Mouse (Mus musculus): ENCODE measurements around the gene Kin. TPM values are rescaled to one million over a fixed set of nuclear protein-coding genes. Genes with fewer than 3 reads are reported as not detected.

Gene Kin
- polyA plus RNA-seq, 1 experiment from 2014 or later = 44.1 TPM

- Histone ChIP-seq H3K9me3 (ENCODE audit: control insufficient read depth, low read length) (no peaks in the 10 kb centered on the region), H3K4me2 (replicated peaks; ENCODE audit: low read depth, low read length) (no peak overlapping the region), H3K4me1 (replicated peaks; ENCODE audit: control insufficient read depth, insufficient read depth, low read length) (no peaks in the 10 kb centered on the region), H3K27ac (ENCODE audit: low read depth, low read length) (no peak overlapping the region), H3K36me3 (ENCODE audit: control insufficient read depth, insufficient read depth, low read length) (no peaks in the 10 kb centered on the region), H3K9ac (ENCODE audit: low read depth, low read length) (no peak overlapping the region), H3K27me3 (ENCODE audit: control insufficient read depth, insufficient read depth, low read length) (no peaks in the 10 kb centered on the region), H3K4me3 (ENCODE audit: low read depth, low read length) (no peak overlapping the region)
- WGBS = 95% methylated on average over 4 of the region's 4 CpGs
- DNase-seq (ENCODE audit: low spot score) (no peak), ATAC-seq (ENCODE audit: low FRiP score) (no peak)
Measured at GRCm38 (mm10) chr2:10126122-10126521, 45.7 kb downstream of the Kin start.

DNA sequence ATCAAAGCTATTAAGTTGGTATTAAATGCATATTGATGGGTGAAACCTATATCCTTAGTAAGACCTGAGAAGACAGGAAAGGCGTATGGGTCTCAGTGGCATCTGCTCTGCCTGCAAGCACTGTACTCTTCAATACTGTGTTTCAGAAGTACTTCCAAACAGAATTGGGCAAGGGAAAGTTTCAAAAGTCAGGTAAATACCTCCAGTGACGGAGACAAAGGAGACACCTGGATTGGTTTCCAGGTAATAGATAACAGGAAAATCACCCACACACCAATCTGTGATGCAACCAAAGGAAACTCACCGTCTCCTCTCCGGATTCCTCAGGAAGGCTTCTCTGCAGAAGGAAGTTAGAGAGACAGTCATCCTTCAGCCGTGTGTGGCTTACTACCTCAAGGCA, 47.1 kb downstream of the Kin start:
- ATAC-seq (ENCODE audit: low FRiP score) (no peak), DNase-seq (ENCODE audit: low spot score) (no peak)
- H3K9me3 ChIP-seq (ENCODE audit: control insufficient read depth, low read length) = no peaks in the 10 kb centered on the region
- 96% methylated on average over 5 of the region's 5 CpGs for WGBS
- H3K4me1 ChIP-seq (replicated peaks; ENCODE audit: control insufficient read depth, insufficient read depth, low read length) = no peaks in the 10 kb centered on the region
- no peak overlapping the region for H3K4me2 ChIP-seq (replicated peaks; ENCODE audit: low read depth, low read length)
- no peaks in the 10 kb centered on the region for H3K36me3 ChIP-seq (ENCODE audit: control insufficient read depth, insufficient read depth, low read length)
- H3K27ac ChIP-seq (ENCODE audit: low read depth, low read length) = no peak overlapping the region
- H3K4me3 ChIP-seq (ENCODE audit: low read depth, low read length) = no peak overlapping the region
- H3K27me3 ChIP-seq (ENCODE audit: control insufficient read depth, insufficient read depth, low read length) = no peaks in the 10 kb centered on the region
- H3K9ac ChIP-seq (ENCODE audit: low read depth, low read length) = no peak overlapping the region

DNA sequence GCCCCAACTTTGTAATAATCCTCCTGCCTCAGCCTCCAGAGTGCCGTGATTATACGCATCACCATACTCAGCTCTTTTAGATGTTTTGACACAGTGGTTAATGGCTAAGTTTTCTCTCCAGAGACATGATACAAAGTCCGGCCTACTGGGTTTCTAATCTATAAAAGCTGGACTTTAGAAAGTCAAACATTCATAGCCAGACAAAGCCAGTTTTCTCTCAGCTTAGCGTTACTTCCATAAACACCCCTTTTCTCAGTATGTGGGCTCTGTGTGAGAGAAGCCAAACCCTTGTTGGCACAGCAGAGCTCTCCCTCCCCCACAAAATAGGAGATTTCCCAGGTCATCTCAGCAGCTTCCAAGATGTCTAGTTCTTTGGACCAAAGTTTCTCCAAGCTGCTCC, 48.2 kb downstream of the Kin start:
- Histone ChIP-seq H3K27me3 (ENCODE audit: control insufficient read depth, insufficient read depth, low read length) (no peaks in the 10 kb centered on the region), H3K4me3 (ENCODE audit: low read depth, low read length) (no peak overlapping the region), H3K4me2 (replicated peaks; ENCODE audit: low read depth, low read length) (no peak overlapping the region), H3K9ac (ENCODE audit: low read depth, low read length) (no peak overlapping the region), H3K9me3 (ENCODE audit: control insufficient read depth, low read length) (no peaks in the 10 kb centered on the region), H3K4me1 (replicated peaks; ENCODE audit: control insufficient read depth, insufficient read depth, low read length) (no peaks in the 10 kb centered on the region), H3K36me3 (ENCODE audit: control insufficient read depth, insufficient read depth, low read length) (no peaks in the 10 kb centered on the region), H3K27ac (ENCODE audit: low read depth, low read length) (no peak overlapping the region)
- 90% methylated on average over 4 of the region's 4 CpGs for WGBS
- ATAC-seq (ENCODE audit: low FRiP score) = no peak
- DNase-seq (ENCODE audit: low spot score) = no peak

- DNase-seq (ENCODE audit: low spot score) (no peak), ATAC-seq (ENCODE audit: low FRiP score) (no peak)
- H3K9me3 ChIP-seq (ENCODE audit: control insufficient read depth, low read length) = no peaks in the 10 kb centered on the region
- no peak overlapping the region for H3K4me3 ChIP-seq (ENCODE audit: low read depth, low read length)
- H3K9ac ChIP-seq (ENCODE audit: low read depth, low read length) = no peak overlapping the region
- WGBS = 68% methylated on average over 8 of the region's 8 CpGs
- no peaks in the 10 kb centered on the region for H3K27me3 ChIP-seq (ENCODE audit: control insufficient read depth, insufficient read depth, low read length)
- H3K4me2 ChIP-seq (replicated peaks; ENCODE audit: low read depth, low read length) = no peak overlapping the region
- H3K36me3 ChIP-seq (ENCODE audit: control insufficient read depth, insufficient read depth, low read length) = no peaks in the 10 kb centered on the region
- H3K27ac ChIP-seq (ENCODE audit: low read depth, low read length) = no peak overlapping the region
- no peaks in the 10 kb centered on the region for H3K4me1 ChIP-seq (replicated peaks; ENCODE audit: control insufficient read depth, insufficient read depth, low read length)
Measured at GRCm38 (mm10) chr2:10130341-10130990, 50.1 kb downstream of the Kin start.

DNA sequence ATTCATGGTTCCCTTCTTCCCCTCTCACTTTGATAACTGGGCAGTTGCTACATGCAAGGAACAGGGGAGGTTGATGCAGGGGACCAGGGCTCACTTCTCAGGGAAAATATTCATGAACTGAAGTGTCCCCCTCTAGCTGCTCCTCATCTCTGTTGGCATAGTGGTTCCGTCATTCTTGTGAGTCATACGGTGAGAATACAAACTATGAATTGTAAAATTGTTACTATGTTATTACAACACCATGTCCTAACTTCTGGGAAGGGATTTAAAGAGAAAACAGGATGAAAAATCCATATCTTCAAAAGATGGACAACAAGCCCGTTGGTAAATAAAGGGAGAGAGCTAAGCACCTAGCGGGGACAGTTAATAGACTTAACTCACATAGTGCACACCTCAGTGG, 50.9 kb downstream of the Kin start, which contains the start of gene Itih2:
Itih2 (minus strand) TSS at position 101 of the 400 bp plus-strand sequence.
- H3K36me3 ChIP-seq (ENCODE audit: control insufficient read depth, insufficient read depth, low read length) = no peaks in the 10 kb centered on the region
- WGBS = 92% methylated on average over 4 of the region's 4 CpGs
- no peaks in the 10 kb centered on the region for H3K27me3 ChIP-seq (ENCODE audit: control insufficient read depth, insufficient read depth, low read length)
- ATAC-seq (ENCODE audit: low FRiP score) (no peak), DNase-seq (ENCODE audit: low spot score) (no peak)
- no peak within 1 kb of the TSS for H3K4me3 ChIP-seq (ENCODE audit: low read depth, low read length)
- H3K9me3 ChIP-seq (ENCODE audit: control insufficient read depth, low read length) = no peaks in the 10 kb centered on the region
- no peak within 1 kb of the TSS for H3K4me2 ChIP-seq (replicated peaks; ENCODE audit: low read depth, low read length)
- H3K4me1 ChIP-seq (replicated peaks; ENCODE audit: control insufficient read depth, insufficient read depth, low read length) = no peaks in the 10 kb centered on the region
- no peak within 1 kb of the TSS for H3K9ac ChIP-seq (ENCODE audit: low read depth, low read length)
- H3K27ac ChIP-seq (ENCODE audit: low read depth, low read length) = no peak within 1 kb of the TSS

DNA sequence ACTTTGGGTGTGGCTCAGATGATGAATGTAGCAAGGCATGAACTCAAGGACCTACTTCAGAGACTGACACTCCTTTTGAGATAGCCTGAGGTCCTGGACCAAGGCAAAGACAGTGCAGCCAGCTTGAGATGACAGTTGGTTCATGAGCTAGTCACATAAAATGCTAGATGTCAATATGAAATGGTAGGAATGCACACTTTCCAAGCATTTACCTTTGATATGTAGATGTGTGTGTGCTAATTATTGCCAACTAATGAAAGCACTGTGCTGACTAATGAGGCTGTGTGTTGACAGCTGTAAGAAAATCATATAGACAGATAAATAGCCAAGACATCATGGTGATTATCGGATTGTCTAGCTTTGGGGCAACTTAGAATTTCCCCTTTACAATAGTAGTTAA, 51.7 kb downstream of the Kin start:
- H3K27me3 ChIP-seq (ENCODE audit: control insufficient read depth, insufficient read depth, low read length) = no peaks in the 10 kb centered on the region
- no peaks in the 10 kb centered on the region for H3K36me3 ChIP-seq (ENCODE audit: control insufficient read depth, insufficient read depth, low read length)
- H3K4me1 ChIP-seq (replicated peaks; ENCODE audit: control insufficient read depth, insufficient read depth, low read length) = no peaks in the 10 kb centered on the region
- WGBS = 81% methylated on average over 1 of the region's 1 CpGs
- H3K9me3 ChIP-seq (ENCODE audit: control insufficient read depth, low read length) = no peaks in the 10 kb centered on the region
- ATAC-seq (ENCODE audit: low FRiP score) (no peak), DNase-seq (ENCODE audit: low spot score) (no peak)
- H3K9ac ChIP-seq (ENCODE audit: low read depth, low read length) = no peak overlapping the region
- no peak overlapping the region for H3K27ac ChIP-seq (ENCODE audit: low read depth, low read length)
- no peak overlapping the region for H3K4me2 ChIP-seq (replicated peaks; ENCODE audit: low read depth, low read length)
- H3K4me3 ChIP-seq (ENCODE audit: low read depth, low read length) = no peak overlapping the region

DNA sequence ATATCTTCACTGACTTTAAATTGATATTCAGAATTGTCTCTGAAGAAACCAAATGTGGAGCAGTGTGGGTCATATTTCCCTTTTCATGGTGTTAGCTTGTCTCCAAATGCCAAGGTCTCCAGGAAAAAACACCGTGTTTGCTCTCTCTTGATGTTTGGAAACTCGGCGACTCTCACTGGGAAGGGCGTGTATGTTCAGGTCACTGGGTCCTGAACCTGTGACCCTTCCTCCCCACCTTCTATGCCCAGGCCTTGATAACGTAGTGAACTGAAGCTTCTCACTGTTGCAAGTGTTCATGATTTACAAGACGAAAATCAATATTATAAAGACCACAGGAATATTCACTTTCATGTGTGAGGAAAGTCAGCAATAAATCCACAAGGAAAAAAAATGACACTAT, 53.5 kb downstream of the Kin start:
- Histone ChIP-seq H3K4me2 (replicated peaks; ENCODE audit: low read depth, low read length) (no peak overlapping the region), H3K36me3 (ENCODE audit: control insufficient read depth, insufficient read depth, low read length) (no peaks in the 10 kb centered on the region), H3K4me1 (replicated peaks; ENCODE audit: control insufficient read depth, insufficient read depth, low read length) (no peaks in the 10 kb centered on the region), H3K27ac (ENCODE audit: low read depth, low read length) (no peak overlapping the region), H3K9me3 (ENCODE audit: control insufficient read depth, low read length) (no peaks in the 10 kb centered on the region), H3K4me3 (ENCODE audit: low read depth, low read length) (no peak overlapping the region), H3K9ac (ENCODE audit: low read depth, low read length) (no peak overlapping the region), H3K27me3 (ENCODE audit: control insufficient read depth, insufficient read depth, low read length) (no peaks in the 10 kb centered on the region)
- ATAC-seq (ENCODE audit: low FRiP score) = no peak
- no peak for DNase-seq (ENCODE audit: low spot score)
- 62% methylated on average over 6 of the region's 6 CpGs for WGBS

GRCm38 (mm10) chr2:10137320-10137719, 56.9 kb downstream of the Kin start:
- no peak for ATAC-seq (ENCODE audit: low FRiP score)
- no peaks in the 10 kb centered on the region for H3K27me3 ChIP-seq (ENCODE audit: control insufficient read depth, insufficient read depth, low read length)
- WGBS = 87% methylated on average over 2 of the region's 2 CpGs
- no peaks in the 10 kb centered on the region for H3K36me3 ChIP-seq (ENCODE audit: control insufficient read depth, insufficient read depth, low read length)
- no peak for DNase-seq (ENCODE audit: low spot score)
- H3K9ac ChIP-seq (ENCODE audit: low read depth, low read length) = no peak overlapping the region
- no peaks in the 10 kb centered on the region for H3K9me3 ChIP-seq (ENCODE audit: control insufficient read depth, low read length)
- H3K4me3 ChIP-seq (ENCODE audit: low read depth, low read length) = no peak overlapping the region
- no peak overlapping the region for H3K27ac ChIP-seq (ENCODE audit: low read depth, low read length)
- H3K4me2 ChIP-seq (replicated peaks; ENCODE audit: low read depth, low read length) = no peak overlapping the region
- H3K4me1 ChIP-seq (replicated peaks; ENCODE audit: control insufficient read depth, insufficient read depth, low read length) = no peaks in the 10 kb centered on the region

DNA sequence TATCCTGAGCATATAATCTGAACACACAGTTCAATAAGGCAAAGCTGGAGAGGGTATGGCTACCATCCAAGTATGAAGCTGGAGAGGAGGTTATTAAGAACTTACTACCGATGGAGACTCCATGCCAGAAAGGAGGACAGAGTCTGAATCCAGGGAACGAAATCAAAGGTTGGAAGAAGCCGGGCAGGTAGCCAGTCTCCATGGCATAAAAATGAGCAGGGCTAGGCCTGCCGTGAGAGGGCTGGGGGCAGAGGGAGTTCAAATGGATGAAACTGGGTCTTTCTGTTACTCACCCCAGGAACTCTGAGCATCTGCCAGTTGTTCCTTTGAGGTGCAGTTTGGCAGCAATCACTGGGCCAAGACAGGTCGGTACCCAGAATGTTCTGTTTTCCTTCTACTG, 60.1 kb downstream of the Kin start:
- Histone ChIP-seq H3K9me3 (ENCODE audit: control insufficient read depth, low read length) (no peaks in the 10 kb centered on the region), H3K27me3 (ENCODE audit: control insufficient read depth, insufficient read depth, low read length) (no peaks in the 10 kb centered on the region), H3K9ac (ENCODE audit: low read depth, low read length) (no peak overlapping the region), H3K4me3 (ENCODE audit: low read depth, low read length) (no peak overlapping the region), H3K4me1 (replicated peaks; ENCODE audit: control insufficient read depth, insufficient read depth, low read length) (no peaks in the 10 kb centered on the region), H3K4me2 (replicated peaks; ENCODE audit: low read depth, low read length) (no peak overlapping the region), H3K27ac (ENCODE audit: low read depth, low read length) (no peak overlapping the region), H3K36me3 (ENCODE audit: control insufficient read depth, insufficient read depth, low read length) (no peaks in the 10 kb centered on the region)
- 88% methylated on average over 5 of the region's 5 CpGs for WGBS
- ATAC-seq (ENCODE audit: low FRiP score) (no peak), DNase-seq (ENCODE audit: low spot score) (no peak)
